Mouse (Mus musculus) ES-Bruce4 (cell line): ENCODE results near the gene Ets2.

Source experiments
- CTCF ChIP-seq: IDR thresholded peaks from one replicate; pipeline ENCODE4 v1.8.1; 2011; ENCODE audit warnings: low read depth, low read length
- EP300 ChIP-seq: IDR thresholded peaks from 2 replicates; pipeline ENCODE4 v1.6.1; 2011; ENCODE audit warnings: low read depth, low read length; ENCODE audit not compliant: insufficient read depth
- POLR2A ChIP-seq: IDR thresholded peaks from one replicate; pipeline ENCODE4 v1.8.1; 2011; ENCODE audit warnings: low read length; ENCODE audit not compliant: insufficient read depth

DNA sequence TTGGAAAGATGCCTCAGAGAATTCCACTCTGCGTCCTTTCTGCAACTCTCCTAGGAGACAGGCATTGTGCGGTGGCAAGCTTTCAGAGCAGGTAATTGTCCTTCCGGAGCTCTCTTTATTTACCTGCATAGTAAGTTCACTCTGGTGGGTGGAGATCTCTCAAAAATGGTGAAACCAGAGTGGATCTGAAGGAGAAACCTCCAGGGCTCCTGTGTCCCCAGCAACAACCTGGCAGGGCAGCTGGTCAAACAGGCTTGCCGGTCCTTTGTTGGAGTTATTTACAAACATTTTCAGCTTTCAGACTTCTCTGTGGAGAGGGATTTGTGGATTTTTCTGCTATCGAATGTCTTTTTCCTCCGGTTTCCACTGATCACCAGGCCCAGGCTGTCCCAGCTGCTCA is 34.6 kb downstream of the Ets2 start:
- no peak for TF ChIP-seq POLR2A
- no peak for TF ChIP-seq CTCF
- TF ChIP-seq EP300, result no peak
